Mouse (Mus musculus) hindbrain, embryonic 13.5 days (tissue): ENCODE measurements at regions not wholly inside any gene's neighbourhood (a gene's known extent, or its start where the extent isn't known, plus 50 kb on each side); places are given as distances from the start of the nearest gene placed in this dataset.

Experiments used
- ATAC-seq: fragments of 200-750 bp; cut with Nextera tagmentation; 2 replicates; pipeline ENCODE4 v1.8.0; 2017; ENCODE audit warnings: moderate TSS enrichment; ENCODE audit not compliant: low FRiP score
- H3K27ac ChIP-seq: fragments of 300-500 bp; sonication (generic); 2 replicates; pipeline ENCODE4 v1.5.1; 2015; ENCODE audit warnings: inconsistent platforms, mild to moderate bottlenecking, moderate library complexity
- H3K27me3 ChIP-seq: fragments of 300-500 bp; sonication (generic); 2 replicates; pipeline ENCODE4 v1.6.1; 2015; ENCODE audit warnings: mild to moderate bottlenecking, inconsistent platforms
- H3K36me3 ChIP-seq: fragments of 300-500 bp; sonication (generic); 2 replicates; pipeline ENCODE4 v1.6.1; 2015; ENCODE audit warnings: mild to moderate bottlenecking, inconsistent platforms
- H3K4me1 ChIP-seq: fragments of 300-500 bp; sonication (generic); replicated peaks from 2 replicates; pipeline ENCODE4 v1.6.1; 2015; ENCODE audit warnings: inconsistent platforms
- H3K4me2 ChIP-seq: fragments of 300-500 bp; sonication (generic); 2 replicates; pipeline ENCODE4 v1.6.1; 2015; ENCODE audit warnings: inconsistent platforms, mild to moderate bottlenecking, moderate library complexity
- H3K4me3 ChIP-seq: fragments of 300-500 bp; sonication (generic); 2 replicates; pipeline ENCODE4 v1.5.1; 2015; ENCODE audit warnings: mild to moderate bottlenecking, inconsistent platforms
- H3K9ac ChIP-seq: fragments of 300-500 bp; sonication (generic); 2 replicates; pipeline ENCODE4 v1.6.1; 2015; ENCODE audit warnings: mild to moderate bottlenecking, inconsistent platforms
- H3K9me3 ChIP-seq: fragments of 300-500 bp; sonication (generic); 2 replicates; pipeline ENCODE4 v1.6.1; 2016; ENCODE audit warnings: inconsistent platforms
- WGBS: fragments of 180-500 bp; shearing (Covaris S2); methylation state at CpG from one replicate; pipeline ENCODE4 v1.1.7; 2015; 5-methylcytosine and 5-hydroxymethylcytosine counted together

- no peak overlapping the region for H3K4me2 ChIP-seq
- ATAC-seq: no peak
- H3K27me3 ChIP-seq: no peaks in the 10 kb centered on the region
- no peaks in the 10 kb centered on the region for H3K36me3 ChIP-seq
- H3K9ac ChIP-seq: no peak overlapping the region
- 86% methylated on average over 4 of the region's 4 CpGs for WGBS
- H3K4me3 ChIP-seq: no peak overlapping the region
- no peaks in the 10 kb centered on the region for H3K9me3 ChIP-seq
- H3K27ac ChIP-seq: no peak overlapping the region
- peaks cover 6% of the 10 kb centered on the region for H3K4me1 ChIP-seq
These were observed 69.6 kb upstream of the Slc35b4 start for GRCm38 (mm10) chr6:34246512-34246911.

- peaks cover 6% of the 10 kb centered on the region for H3K4me1 ChIP-seq
- no peak overlapping the region for H3K27ac ChIP-seq
- H3K9me3 ChIP-seq: no peaks in the 10 kb centered on the region
- H3K9ac ChIP-seq: no peak overlapping the region
- no peak for ATAC-seq
- H3K36me3 ChIP-seq: no peaks in the 10 kb centered on the region
- no peak overlapping the region for H3K4me2 ChIP-seq
- H3K27me3 ChIP-seq: no peaks in the 10 kb centered on the region
- 87% methylated on average over 3 of the region's 3 CpGs for WGBS
- no peak overlapping the region for H3K4me3 ChIP-seq
These were observed 66.1 kb upstream of the Slc35b4 start for GRCm38 (mm10) chr6:34243001-34243400.

- Histone ChIP-seq H3K4me2 (no peak overlapping the region), H3K9ac (no peak overlapping the region), H3K4me1 (peaks cover 6% of the 10 kb centered on the region), H3K36me3 (no peaks in the 10 kb centered on the region), H3K9me3 (no peaks in the 10 kb centered on the region), H3K4me3 (no peak overlapping the region), H3K27me3 (no peaks in the 10 kb centered on the region), H3K27ac (no peak overlapping the region)
- ATAC-seq: no peak
- 26% methylated on average over 9 of the region's 9 CpGs for WGBS
These were observed 65.6 kb upstream of the Slc35b4 start for GRCm38 (mm10) chr6:34242486-34242885.

GRCm38 (mm10) chr6:34235132-34235531 is 58.2 kb upstream of the Slc35b4 start:
- no peaks in the 10 kb centered on the region for H3K27me3 ChIP-seq
- no peak overlapping the region for H3K4me3 ChIP-seq
- no peak overlapping the region for H3K4me2 ChIP-seq
- no peak overlapping the region for H3K27ac ChIP-seq
- peaks cover 5% of the 10 kb centered on the region; the same call in 1 of the 2 replicates for H3K4me1 ChIP-seq
- WGBS: 29% methylated on average over 10 of the region's 10 CpGs
- no peaks in the 10 kb centered on the region for H3K36me3 ChIP-seq
- H3K9ac ChIP-seq: no peak overlapping the region
- no peaks in the 10 kb centered on the region for H3K9me3 ChIP-seq
- no peak for ATAC-seq

GRCm38 (mm10) chr6:34234443-34235020 is 57.6 kb upstream of the Slc35b4 start:
- no peak for ATAC-seq
- H3K4me1 ChIP-seq: peaks cover 5% of the 10 kb centered on the region; the same call in 1 of the 2 replicates
- 0 out of 2 replicates have a peak, but pooled peaks cover 3% of the 10 kb centered on the region for H3K27me3 ChIP-seq
- H3K27ac ChIP-seq: 0 out of 2 replicates have a peak overlapping the region, but pooled peaks have one; percentile 9
- H3K9ac ChIP-seq: no peak overlapping the region
- no peak overlapping the region for H3K4me3 ChIP-seq
- no peak overlapping the region for H3K4me2 ChIP-seq
- 76% methylated on average over 5 of the region's 5 CpGs for WGBS
- no peaks in the 10 kb centered on the region for H3K36me3 ChIP-seq
- no peaks in the 10 kb centered on the region for H3K9me3 ChIP-seq

GRCm38 (mm10) chr6:34230768-34231381 is 54.0 kb upstream of the Slc35b4 start:
- WGBS: 35% methylated on average over 13 of the region's 13 CpGs
- Histone ChIP-seq H3K27ac (no peak overlapping the region), H3K9ac (no peak overlapping the region), H3K4me3 (no peak overlapping the region), H3K4me2 (no peak overlapping the region), H3K27me3 (0 out of 2 replicates have a peak, but pooled peaks cover 3% of the 10 kb centered on the region), H3K9me3 (no peaks in the 10 kb centered on the region), H3K4me1 (peaks cover 5% of the 10 kb centered on the region; the same call in 1 of the 2 replicates), H3K36me3 (no peaks in the 10 kb centered on the region)
- peak; percentile 61; the same call in 1 of the 2 replicates for ATAC-seq

- Histone ChIP-seq H3K4me3 (no peak overlapping the region), H3K27ac (no peak overlapping the region), H3K36me3 (no peaks in the 10 kb centered on the region), H3K9ac (no peak overlapping the region), H3K4me2 (no peak overlapping the region), H3K9me3 (no peaks in the 10 kb centered on the region), H3K27me3 (0 out of 2 replicates have a peak, but pooled peaks cover 3% of the 10 kb centered on the region), H3K4me1 (no peaks in the 10 kb centered on the region)
- no peak for ATAC-seq
- 89% methylated on average over 4 of the region's 4 CpGs for WGBS
These were observed 50.2 kb upstream of the Slc35b4 start for GRCm38 (mm10) chr6:34227131-34227530.
